Comparison of ENCODE assay signal across 8 mouse cellular contexts in the genomic region with DNA sequence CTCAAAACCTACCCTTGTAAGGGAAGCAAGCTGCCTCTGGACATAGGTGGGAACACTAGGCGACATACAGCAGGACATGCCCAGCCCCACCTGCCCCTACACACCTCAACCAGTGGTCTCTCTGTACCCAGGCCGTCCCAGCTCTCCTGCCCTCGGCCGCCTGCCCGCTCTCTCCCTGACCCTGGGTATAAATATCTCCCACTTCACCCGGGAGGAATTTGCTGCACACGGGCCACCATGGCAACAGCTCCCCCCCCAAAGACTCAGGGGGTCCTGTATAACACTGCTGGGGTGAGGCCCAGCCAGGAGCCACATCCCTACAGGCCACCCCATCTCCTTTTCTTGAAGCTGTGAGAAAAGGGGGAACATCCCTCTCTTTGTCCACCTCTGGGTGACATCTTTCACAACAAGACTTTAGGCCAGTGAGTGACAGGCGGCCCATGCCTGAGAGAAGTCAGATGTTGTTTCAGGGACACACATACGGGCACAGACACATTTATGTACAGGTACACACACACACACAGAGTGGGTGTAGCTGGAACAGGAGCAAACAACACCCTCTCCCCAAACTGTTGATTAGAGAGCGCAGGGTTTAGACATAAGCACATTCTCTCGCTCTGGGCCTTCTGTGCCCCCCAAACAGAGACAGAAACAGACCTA. TPM values are rescaled to one million over a fixed set of nuclear protein-coding genes. Genes with fewer than 3 reads are reported as not detected.
DNase-seq lines count a peak whose midpoint lies in the region; ATAC-seq and TF ChIP-seq lines count a peak whose summit lies in the region.

No protein-coding gene starts in this region.

- intact Hi-C loops in heart, postnatal 14 days (cut with DNase I), result loop anchor here (5.0 kb wide), 1 partner anchor 118 kb away; no protein-coding TSS in a partner anchor

- no peak for TF ChIP-seq EP300 in liver, postnatal 0 days (IDR thresholded peaks at IDR 0.05; ENCODE audit: low read depth)

- DNase-seq in kidney, adult 9 months, result no peak
- DNase-seq in heart, postnatal 14 days, result peak; percentile 65 to 75
- DNase-seq in liver, postnatal 0 days, result peak; percentile 32
- no peak for DNase-seq in frontal cortex, postnatal 14 days (ENCODE audit: low spot score in 2 of 2)
- DNase-seq in embryo, embryonic 9.5 days (ENCODE audit: extremely low spot score), result no peak

- WGBS in kidney, embryonic 14.5 days, result 44% methylated on average over 11 of the region's 11 CpGs
- WGBS in embryonic facial prominence, embryonic 13.5 days, result 46% methylated on average over 11 of the region's 11 CpGs
- WGBS in liver, postnatal 0 days (ENCODE audit: insufficient replicate concordance), result 50% methylated on average over 11 of the region's 11 CpGs

- peak overlapping the region; percentile 18; the same call in 1 of the 2 replicates for H3K4me3 ChIP-seq in kidney, embryonic 14.5 days (ENCODE audit: low read length)
- H3K4me3 ChIP-seq in embryonic facial prominence, embryonic 13.5 days, result peak overlapping the region; percentile 29
- H3K4me3 ChIP-seq in liver, postnatal 0 days (ENCODE audit: low read depth, low read length), result peak overlapping the region; percentile 38

- H3K9me3 ChIP-seq in kidney, embryonic 14.5 days (ENCODE audit: control insufficient read depth, low read length), result no peaks in the 10 kb centered on the region
- H3K9me3 ChIP-seq in embryonic facial prominence, embryonic 13.5 days, result no peaks in the 10 kb centered on the region
- H3K9me3 ChIP-seq in liver, postnatal 0 days (ENCODE audit: low read length), result no peaks in the 10 kb centered on the region

- no peak for ATAC-seq in kidney, embryonic 14.5 days (ENCODE audit: low FRiP score, low TSS enrichment)
- ATAC-seq in embryonic facial prominence, embryonic 13.5 days (ENCODE audit: insufficient number of reproducible peaks, insufficient read depth, low FRiP score, low TSS enrichment, low read depth), result no peak
- ATAC-seq in liver, postnatal 0 days, result peak; percentile 46
- no peak for ATAC-seq in megakaryocyte, adult 5-6 weeks (ENCODE audit: poor library complexity, severe bottlenecking)

- H3K27ac ChIP-seq in kidney, embryonic 14.5 days (ENCODE audit: low read depth, low read length), result peak overlapping the region; percentile 38; the same call in 1 of the 2 replicates
- H3K27ac ChIP-seq in embryonic facial prominence, embryonic 13.5 days, result peak overlapping the region; percentile 72; the same call in 1 of the 2 replicates
- peak overlapping the region; percentile 91 for H3K27ac ChIP-seq in liver, postnatal 0 days (ENCODE audit: low read depth)

- no peak for TF ChIP-seq CTCF in liver, postnatal 0 days (IDR thresholded peaks at IDR 0.05; ENCODE audit: low read depth)

- H3K4me1 ChIP-seq in kidney, embryonic 14.5 days (ENCODE audit: control insufficient read depth, insufficient read depth, low read length), result peaks cover 42% of the 10 kb centered on the region
- H3K4me1 ChIP-seq in embryonic facial prominence, embryonic 13.5 days, result peaks cover 64% of the 10 kb centered on the region
- H3K4me1 ChIP-seq in liver, postnatal 0 days (ENCODE audit: insufficient read depth), result peaks cover 9% of the 10 kb centered on the region

- peak overlapping the region; percentile 31 for H3K4me2 ChIP-seq in kidney, embryonic 14.5 days (replicated peaks; ENCODE audit: low read depth, low read length)
- peak overlapping the region; percentile 59 for H3K4me2 ChIP-seq in embryonic facial prominence, embryonic 13.5 days
- H3K4me2 ChIP-seq in liver, postnatal 0 days (ENCODE audit: low read depth, low read length), result peak overlapping the region; percentile 67

- no peak overlapping the region; the same call in 1 of the 2 replicates for H3K9ac ChIP-seq in kidney, embryonic 14.5 days (ENCODE audit: low read depth, low read length)
- peak overlapping the region; percentile 52 for H3K9ac ChIP-seq in embryonic facial prominence, embryonic 13.5 days
- H3K9ac ChIP-seq in liver, postnatal 0 days (replicated peaks), result peak overlapping the region; percentile 56

- H3K36me3 ChIP-seq in kidney, embryonic 14.5 days (ENCODE audit: control insufficient read depth, insufficient read depth, low read length), result no peaks in the 10 kb centered on the region
- no peaks in the 10 kb centered on the region for H3K36me3 ChIP-seq in embryonic facial prominence, embryonic 13.5 days
- H3K36me3 ChIP-seq in liver, postnatal 0 days (replicated peaks; ENCODE audit: insufficient read depth, low read length), result no peaks in the 10 kb centered on the region

- peaks cover 37% of the 10 kb centered on the region for H3K27me3 ChIP-seq in kidney, embryonic 14.5 days (ENCODE audit: control insufficient read depth, insufficient read depth, low read length)
- H3K27me3 ChIP-seq in embryonic facial prominence, embryonic 13.5 days, result peaks cover 47% of the 10 kb centered on the region
- H3K27me3 ChIP-seq in liver, postnatal 0 days (ENCODE audit: insufficient read depth, low read length), result peaks cover 34% of the 10 kb centered on the region

RNA-seq across cellular contexts. Expression of a gene that starts 2.2 kb away (rescaled TPM):
- 29.8 and 46.3 TPM in 2 replicates for polyA plus RNA-seq in kidney, embryonic 14.5 days (2014; fragmentation: Nextera tagmentation; extraction: Ambion mirVana)
- polyA plus RNA-seq in embryonic facial prominence, embryonic 13.5 days (2015; fragmentation: Nextera tagmentation; extraction: Ambion mirVana), result 50.0 and 59.2 TPM in 2 replicates
- total RNA-seq in heart, postnatal 14 days (2021), result 100 to 1,000 TPM; 712 to 747 TPM
- polyA plus RNA-seq in liver, postnatal 0 days (2015; fragmentation: Nextera tagmentation; extraction: Ambion mirVana), result 300 and 302 TPM in 2 replicates
- total RNA-seq in megakaryocyte, adult 5-6 weeks (2015), result 0.46 TPM in 1 of 2 replicates, not detected in the other
- not detected in 2 replicates for total RNA-seq in megakaryocyte, adult 5-6 weeks (2017)

RNA-seq across cellular contexts. Expression of a gene that starts 3.5 kb away (rescaled TPM):
- polyA plus RNA-seq in kidney, embryonic 14.5 days (2014; fragmentation: Nextera tagmentation; extraction: Ambion mirVana), result 8.0 and 9.5 TPM in 2 replicates
- polyA plus RNA-seq in embryonic facial prominence, embryonic 13.5 days (2015; fragmentation: Nextera tagmentation; extraction: Ambion mirVana), result 18.3 and 23.1 TPM in 2 replicates
- total RNA-seq in heart, postnatal 14 days (2021), result 1 to 10 TPM; 1.1 to 1.3 TPM
- polyA plus RNA-seq in liver, postnatal 0 days (2015; fragmentation: Nextera tagmentation; extraction: Ambion mirVana), result 0.16 TPM in 1 of 2 replicates, not detected in the other
- total RNA-seq in megakaryocyte, adult 5-6 weeks (2015), result not detected in 2 replicates
- 0.51 TPM in 1 of 2 replicates, not detected in the other for total RNA-seq in megakaryocyte, adult 5-6 weeks (2017)

RNA-seq across cellular contexts. Expression of a gene that starts 4.4 kb away (rescaled TPM):
- 0.47 TPM in 1 of 2 replicates, not detected in the other for polyA plus RNA-seq in kidney, embryonic 14.5 days (2014; fragmentation: Nextera tagmentation; extraction: Ambion mirVana)
- polyA plus RNA-seq in embryonic facial prominence, embryonic 13.5 days (2015; fragmentation: Nextera tagmentation; extraction: Ambion mirVana), result 1.3 and 1.7 TPM in 2 replicates
- total RNA-seq in heart, postnatal 14 days (2021), result 1 to 10 TPM; 2.8 to 3.5 TPM
- 0.11 TPM in 1 of 2 replicates, not detected in the other for polyA plus RNA-seq in liver, postnatal 0 days (2015; fragmentation: Nextera tagmentation; extraction: Ambion mirVana)
- 0.13 TPM in 1 of 2 replicates, not detected in the other for total RNA-seq in megakaryocyte, adult 5-6 weeks (2015)
- 0.07 TPM in 1 of 2 replicates, not detected in the other for total RNA-seq in megakaryocyte, adult 5-6 weeks (2017)

RNA-seq across cellular contexts. Expression of a gene that starts 12.5 kb away (rescaled TPM):
- 23.3 and 25.8 TPM in 2 replicates for polyA plus RNA-seq in kidney, embryonic 14.5 days (2014; fragmentation: Nextera tagmentation; extraction: Ambion mirVana)
- 16.7 and 20.7 TPM in 2 replicates for polyA plus RNA-seq in embryonic facial prominence, embryonic 13.5 days (2015; fragmentation: Nextera tagmentation; extraction: Ambion mirVana)
- 10 to 100 TPM; 28.8 to 29.2 TPM for total RNA-seq in heart, postnatal 14 days (2021)
- 25.8 and 29.4 TPM in 2 replicates for polyA plus RNA-seq in liver, postnatal 0 days (2015; fragmentation: Nextera tagmentation; extraction: Ambion mirVana)
- 1,077 and 1,092 TPM in 2 replicates for total RNA-seq in megakaryocyte, adult 5-6 weeks (2015)
- total RNA-seq in megakaryocyte, adult 5-6 weeks (2017), result 807 and 874 TPM in 2 replicates

RNA-seq across cellular contexts. Expression of a gene that starts 21.7 kb away (rescaled TPM):
- polyA plus RNA-seq in kidney, embryonic 14.5 days (2014; fragmentation: Nextera tagmentation; extraction: Ambion mirVana), result 13.4 and 18.2 TPM in 2 replicates
- 55.9 and 59.6 TPM in 2 replicates for polyA plus RNA-seq in embryonic facial prominence, embryonic 13.5 days (2015; fragmentation: Nextera tagmentation; extraction: Ambion mirVana)
- 1 to 10 TPM; 2.7 to 5.2 TPM for total RNA-seq in heart, postnatal 14 days (2021)
- 3.4 TPM in 2 replicates for polyA plus RNA-seq in liver, postnatal 0 days (2015; fragmentation: Nextera tagmentation; extraction: Ambion mirVana)
- total RNA-seq in megakaryocyte, adult 5-6 weeks (2015), result not detected in 2 replicates
- total RNA-seq in megakaryocyte, adult 5-6 weeks (2017), result not detected in 2 replicates

Comparison
In these comparisons a context has a peak if more than half of its experiments do, and no peak if none do; other contexts are left out.
1. H3K27ac ChIP-seq: peak in every context shown above with its lines; median percentile 91 in liver, postnatal 0 days; 72 in embryonic facial prominence, embryonic 13.5 days; 38 in kidney, embryonic 14.5 days.
2. DNase-seq: peak in heart, postnatal 14 days (2 of 2) and liver, postnatal 0 days (single experiment); none in kidney, adult 9 months (single experiment), frontal cortex, postnatal 14 days (0 of 2) and embryo, embryonic 9.5 days (single experiment).
3. Peak in every context shown above with its lines, with median percentiles within 50 percentile points of each other: H3K4me2 ChIP-seq and H3K4me3 ChIP-seq.